Comparison of ENCODE assay signal across 24 mouse cellular contexts in genomic region chr13:90852727-90853630, GRCm38 (mm10). TPM values are rescaled to one million over a fixed set of nuclear protein-coding genes. Genes with fewer than 3 reads are reported as not detected.
DNase-seq lines count a peak whose midpoint lies in the region; ATAC-seq and TF ChIP-seq lines count a peak whose summit lies in the region.
"Had no signal": no experiment of that assay in that cellular context is flagged by ENCODE, and none has a peak within 500 bp of the region (broad histone marks: within the 10 kb centered on the region; RNA-seq: fewer than 3 reads in every experiment).

No protein-coding gene starts in this region.

- H3K27ac ChIP-seq in kidney, adult 2 months (ENCODE audit: insufficient read depth, low read depth, low read length), result no peak overlapping the region
- no peak overlapping the region for H3K27ac ChIP-seq in midbrain, embryonic 11.5 days (ENCODE audit: low read depth, low read length)
- H3K27ac ChIP-seq in midbrain, embryonic 13.5 days, result no peak overlapping the region
- H3K27ac ChIP-seq in small intestine, adult 2 months (ENCODE audit: insufficient read depth, low read depth, low read length), result peak overlapping the region; percentile 44
- H3K27ac ChIP-seq: embryonic facial prominence, embryonic 13.5 days; forebrain, embryonic 13.5 days; heart, adult 2 months; hindbrain, embryonic 12.5 days had no signal

- 56% methylated on average over 5 of the region's 5 CpGs for WGBS in kidney, adult 2 months
- WGBS in midbrain, embryonic 11.5 days, result 76% methylated on average over 5 of the region's 5 CpGs
- 78% methylated on average over 5 of the region's 5 CpGs for WGBS in midbrain, embryonic 13.5 days
- 42% methylated on average over 5 of the region's 5 CpGs for WGBS in small intestine, adult 2 months

- no peak for TF ChIP-seq CTCF in kidney, adult 2 months (conservative IDR thresholded peaks at IDR 0.05; ENCODE audit: insufficient read depth, insufficient read length, low read depth, low read length)
- no peak for TF ChIP-seq CTCF in small intestine, adult 2 months (IDR thresholded peaks at IDR 0.05; ENCODE audit: extremely low read depth, insufficient read length, insufficient replicate concordance, low read depth, low read length)

- no peak overlapping the region for H3K4me3 ChIP-seq in kidney, adult 2 months (ENCODE audit: insufficient read depth, low read depth, low read length)
- H3K4me3 ChIP-seq in midbrain, embryonic 11.5 days (ENCODE audit: low read depth, low read length), result no peak overlapping the region
- no peak overlapping the region for H3K4me3 ChIP-seq in midbrain, embryonic 13.5 days (replicated peaks)
- H3K4me3 ChIP-seq in small intestine, adult 2 months (ENCODE audit: low read depth, low read length), result no peak overlapping the region
- H3K4me3 ChIP-seq: embryonic facial prominence, embryonic 13.5 days; forebrain, embryonic 13.5 days; heart, adult 2 months; heart, embryonic 12.5 days; hindbrain, embryonic 12.5 days had no signal

- ATAC-seq in midbrain, embryonic 11.5 days (ENCODE audit: low FRiP score), result no peak
- ATAC-seq in midbrain, embryonic 13.5 days, result no peak
- ATAC-seq: activated CD4-positive, CD25-positive, alpha-beta regulatory T cell, adult 4 months; forebrain, embryonic 13.5 days; forebrain, postnatal 0 days; hindbrain, embryonic 16.5 days; Patski had no signal

- no peaks in the 10 kb centered on the region for H3K36me3 ChIP-seq in kidney, adult 2 months (ENCODE audit: control insufficient read depth, insufficient read depth, low read length)
- no peaks in the 10 kb centered on the region for H3K36me3 ChIP-seq in midbrain, embryonic 11.5 days (ENCODE audit: control insufficient read depth, insufficient read depth, low read length)
- H3K36me3 ChIP-seq in midbrain, embryonic 13.5 days, result no peaks in the 10 kb centered on the region
- H3K36me3 ChIP-seq in small intestine, adult 2 months (ENCODE audit: control insufficient read depth, insufficient read depth, low read length), result no peaks in the 10 kb centered on the region
- H3K36me3 ChIP-seq: embryonic facial prominence, embryonic 13.5 days; hindbrain, embryonic 12.5 days had no signal

- peaks cover 3% of the 10 kb centered on the region; the same call in 1 of the 2 replicates for H3K4me1 ChIP-seq in kidney, adult 2 months (ENCODE audit: control insufficient read depth, insufficient read depth, low read length)
- no peaks in the 10 kb centered on the region for H3K4me1 ChIP-seq in midbrain, embryonic 11.5 days (ENCODE audit: control insufficient read depth, insufficient read depth, low read length)
- H3K4me1 ChIP-seq in midbrain, embryonic 13.5 days (replicated peaks), result no peaks in the 10 kb centered on the region
- peaks cover 11% of the 10 kb centered on the region; the same call in 1 of the 2 replicates for H3K4me1 ChIP-seq in small intestine, adult 2 months (ENCODE audit: control insufficient read depth, insufficient read depth, insufficient read length, low read length)
- H3K4me1 ChIP-seq: forebrain, embryonic 13.5 days; heart, embryonic 12.5 days; hindbrain, embryonic 12.5 days had no signal

- H3K27me3 ChIP-seq in kidney, adult 2 months (replicated peaks; ENCODE audit: control insufficient read depth, insufficient read depth, low read length), result no peaks in the 10 kb centered on the region; the same call in 1 of the 2 replicates
- no peaks in the 10 kb centered on the region for H3K27me3 ChIP-seq in midbrain, embryonic 11.5 days (ENCODE audit: control insufficient read depth, insufficient read depth, low read length)
- no peaks in the 10 kb centered on the region for H3K27me3 ChIP-seq in midbrain, embryonic 13.5 days
- no peaks in the 10 kb centered on the region for H3K27me3 ChIP-seq in small intestine, adult 2 months (ENCODE audit: control insufficient read depth, insufficient read depth, low read length)
- H3K27me3 ChIP-seq: embryonic facial prominence, embryonic 13.5 days; forebrain, embryonic 13.5 days; heart, embryonic 12.5 days; hindbrain, embryonic 12.5 days; Patski had no signal

- no peak for TF ChIP-seq POLR2A in kidney, adult 2 months (IDR thresholded peaks at IDR 0.05; ENCODE audit: low read depth, low read length)
- TF ChIP-seq POLR2A in small intestine, adult 2 months (IDR thresholded peaks at IDR 0.05; ENCODE audit: low read depth, low read length), result no peak

- peak; percentile 44 to 49 for DNase-seq in cerebellum, postnatal 14 days
- DNase-seq in cerebellum, adult 11-12 months, result no peak
- DNase-seq in kidney, adult 2 months, result peak; percentile 62
- DNase-seq in kidney, postnatal 4 days, result no peak
- DNase-seq in midbrain, embryonic 11.5 days (ENCODE audit: low spot score, missing footprints), result peak; percentile 69
- no peak for DNase-seq in retina, postnatal 1 day
- DNase-seq: adrenal gland, adult 2 months; adrenal gland, postnatal 25 days; cerebellum, adult 8-10 months; cerebellum, postnatal 36 days; forebrain, postnatal 0 days; gastrocnemius, postnatal 14 days; heart, adult 2 months; heart, postnatal 4 days had no signal

- no peak overlapping the region for H3K9ac ChIP-seq in midbrain, embryonic 11.5 days (ENCODE audit: low read length)
- no peak overlapping the region for H3K9ac ChIP-seq in midbrain, embryonic 13.5 days (replicated peaks)
- H3K9ac ChIP-seq: embryonic facial prominence, embryonic 13.5 days; forebrain, embryonic 13.5 days; forebrain, postnatal 0 days; heart, embryonic 12.5 days; hindbrain, embryonic 12.5 days had no signal

- H3K4me2 ChIP-seq in midbrain, embryonic 11.5 days, result no peak overlapping the region
- H3K4me2 ChIP-seq in midbrain, embryonic 13.5 days (replicated peaks), result no peak overlapping the region
- H3K4me2 ChIP-seq: embryonic facial prominence, embryonic 13.5 days; forebrain, embryonic 13.5 days; heart, embryonic 12.5 days; hindbrain, embryonic 12.5 days had no signal

- no peaks in the 10 kb centered on the region for H3K9me3 ChIP-seq in midbrain, embryonic 11.5 days (ENCODE audit: control insufficient read depth, low read length)
- no peaks in the 10 kb centered on the region for H3K9me3 ChIP-seq in midbrain, embryonic 13.5 days
- H3K9me3 ChIP-seq: forebrain, embryonic 13.5 days; hindbrain, embryonic 12.5 days had no signal

RNA-seq across cellular contexts. Expression of gene Atp6ap1l, which starts 52.2 kb away (rescaled TPM):
- polyA plus RNA-seq in kidney, adult 2 months (2012; rRNA removed), result 0.06 and 0.14 TPM in 2 replicates
- polyA plus RNA-seq in midbrain, embryonic 11.5 days (2014; fragmentation: Nextera tagmentation; extraction: Ambion mirVana), result 0.18 and 0.30 TPM in 2 replicates
- 0.59 TPM in 1 of 2 replicates, not detected in the other for polyA plus RNA-seq in midbrain, embryonic 13.5 days (2015; fragmentation: Nextera tagmentation; extraction: Ambion mirVana)
- polyA plus RNA-seq in small intestine, adult 2 months (2012; rRNA removed), result not detected in 2 replicates
- polyA plus RNA-seq: activated CD4-positive, CD25-positive, alpha-beta regulatory T cell, adult 4 months; adrenal gland, adult 2 months; C2C12; embryonic facial prominence, embryonic 13.5 days; Patski had no signal

Comparison
In these comparisons a context has a peak if more than half of its experiments do, and no peak if none do; other contexts are left out.
1. DNase-seq: peak in cerebellum, postnatal 14 days (2 of 2), kidney, adult 2 months (single experiment) and midbrain, embryonic 11.5 days (single experiment); none in cerebellum, adult 11-12 months (single experiment), kidney, postnatal 4 days (0 of 2) and retina, postnatal 1 day (single experiment).